Mouse (Mus musculus) liver, adult 2 months (tissue): Measurements from ENCODE around the gene Sumo1. TPM values are rescaled to one million over a fixed set of nuclear protein-coding genes. Genes with fewer than 3 reads are reported as not detected.

Experiments used
- DNase-seq: peaks from one replicate; pipeline ENCODE4 v3.0.0-alpha.2; 2011; ENCODE audit warnings: low read depth, low spot score; ENCODE audit errors: extremely low read depth
- H3K27ac ChIP-seq: fragments of 200-500 bp; replicated peaks from 2 replicates; pipeline ENCODE4 v1.5.1; 2012; ENCODE audit warnings: low read depth, mild to moderate bottlenecking, control low read depth, inconsistent platforms, low read length; ENCODE audit not compliant: insufficient read depth
- H3K27me3 ChIP-seq: fragments of 200-500 bp; 2 replicates; pipeline ENCODE4 v1.6.1; 2012; ENCODE audit warnings: mild to moderate bottlenecking, moderate library complexity, low read length, inconsistent platforms; ENCODE audit not compliant: control insufficient read depth, insufficient read depth
- H3K36me3 ChIP-seq: fragments of 200-500 bp; 2 replicates; pipeline ENCODE4 v1.6.1; 2012; ENCODE audit warnings: low read length, inconsistent platforms; ENCODE audit not compliant: control insufficient read depth, insufficient read depth
- H3K4me1 ChIP-seq: fragments of 200-500 bp; 2 replicates; pipeline ENCODE4 v1.6.1; 2011; ENCODE audit warnings: low read length; ENCODE audit not compliant: control insufficient read depth, insufficient read depth
- H3K4me3 ChIP-seq: fragments of 200-500 bp; 2 replicates; pipeline ENCODE4 v1.5.1; 2011; ENCODE audit warnings: low read depth, mild to moderate bottlenecking, control low read depth, low read length, moderate library complexity; ENCODE audit not compliant: insufficient read depth
- H3K79me2 ChIP-seq: fragments of 200-500 bp; 2 replicates; pipeline ENCODE4 v1.6.1; 2012; ENCODE audit warnings: inconsistent platforms, mild to moderate bottlenecking, low read length, moderate library complexity; ENCODE audit not compliant: control insufficient read depth, insufficient read depth
- H3K9ac ChIP-seq: fragments of 200-500 bp; 2 replicates; pipeline ENCODE4 v1.6.1; 2012; ENCODE audit warnings: low read depth, mild to moderate bottlenecking, control low read depth, inconsistent platforms, low read length
- CTCF ChIP-seq: fragments of 200-500 bp; IDR thresholded peaks from 2 replicates; pipeline ENCODE4 v1.5.1; 2011; ENCODE audit warnings: low read depth, low read length, control low read depth
- POLR2A ChIP-seq: fragments of 200-500 bp; IDR thresholded peaks from 2 replicates; pipeline ENCODE4 v1.6.1; 2011; ENCODE audit warnings: low read length, control low read depth; ENCODE audit not compliant: insufficient read depth; ENCODE audit errors: extremely low read depth
- WGBS: fragments of 180-500 bp; shearing (Covaris S2); methylation state at CpG from one replicate; pipeline ENCODE4 v1.1.7; 2018; 5-methylcytosine and 5-hydroxymethylcytosine counted together
- polyA plus RNA-seq: library from polyadenylated mRNA; depleted of rRNA; stranded (reverse); fragments of >200 nt; gene quantifications from 2 replicates; pipeline ENCODE4 v1.2.3, GENCODE M21; 2012; rRNA removed
- total RNA-seq: library from RNA; depleted of rRNA; stranded (reverse); fragments of >200 nt; gene quantifications from 2 replicates; pipeline ENCODE4 v1.2.3, GENCODE M21; 2014; rRNA removed

Gene Sumo1
- total and polyA plus RNA-seq, 2 experiments, result 7.5 to 55.1 TPM

DNA sequence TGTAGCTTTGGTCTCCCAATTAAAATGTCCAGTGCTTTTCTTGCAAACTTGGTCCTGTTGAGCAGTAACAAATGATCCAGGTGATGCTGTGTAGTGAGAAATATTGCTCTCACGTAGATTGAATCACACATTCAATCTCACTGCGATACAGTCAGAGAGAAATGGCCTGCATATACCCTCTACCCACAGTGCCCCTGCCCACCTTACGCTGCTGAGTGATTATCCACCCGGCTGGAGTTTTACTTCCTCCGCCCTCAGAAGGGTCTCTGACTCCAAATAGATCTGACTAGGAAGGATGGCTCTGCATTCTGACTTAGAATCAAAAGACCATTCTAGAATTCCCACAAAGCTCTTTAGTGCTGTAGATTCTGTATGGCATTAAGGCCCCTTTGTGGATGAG lies 122.1 kb downstream of the Sumo1 start:
- Histone ChIP-seq H3K4me3 (no peak overlapping the region), H3K36me3 (no peaks in the 10 kb centered on the region), H3K27ac (no peak overlapping the region), H3K4me1 (no peaks in the 10 kb centered on the region), H3K9ac (no peak overlapping the region), H3K79me2 (no peaks in the 10 kb centered on the region), H3K27me3 (no peaks in the 10 kb centered on the region)
- DNase-seq, result no peak
- TF ChIP-seq POLR2A (no peak), CTCF (no peak)
- WGBS, result 97% methylated on average over 5 of the region's 5 CpGs

DNA sequence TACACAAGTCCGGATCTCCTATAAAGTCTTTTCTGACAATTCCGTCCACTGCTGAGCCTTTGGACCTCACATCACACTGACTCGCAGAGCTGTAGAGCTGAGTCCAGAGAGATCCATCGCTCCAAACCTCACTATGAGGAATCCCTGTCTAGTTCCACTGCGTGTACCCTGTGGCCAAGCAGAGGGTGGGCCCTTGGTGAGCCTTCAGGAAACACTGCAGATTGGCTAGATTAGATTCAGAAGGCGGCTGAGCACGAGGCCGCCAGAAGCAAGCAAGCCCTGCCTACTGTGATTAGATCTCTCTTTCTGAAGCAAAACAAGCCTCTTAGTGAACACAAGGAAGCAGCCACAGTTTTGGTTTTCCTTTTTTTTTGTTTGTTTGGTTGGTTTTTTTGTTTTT lies 126.7 kb downstream of the Sumo1 start:
- no peaks in the 10 kb centered on the region for H3K36me3 ChIP-seq
- no peak overlapping the region for H3K4me3 ChIP-seq
- H3K27me3 ChIP-seq, result no peaks in the 10 kb centered on the region
- no peak overlapping the region for H3K9ac ChIP-seq
- 85% methylated on average over 8 of the region's 8 CpGs for WGBS
- no peak for TF ChIP-seq CTCF
- TF ChIP-seq POLR2A, result no peak
- no peak overlapping the region for H3K27ac ChIP-seq
- H3K79me2 ChIP-seq, result no peaks in the 10 kb centered on the region
- DNase-seq, result no peak
- no peaks in the 10 kb centered on the region for H3K4me1 ChIP-seq

DNA sequence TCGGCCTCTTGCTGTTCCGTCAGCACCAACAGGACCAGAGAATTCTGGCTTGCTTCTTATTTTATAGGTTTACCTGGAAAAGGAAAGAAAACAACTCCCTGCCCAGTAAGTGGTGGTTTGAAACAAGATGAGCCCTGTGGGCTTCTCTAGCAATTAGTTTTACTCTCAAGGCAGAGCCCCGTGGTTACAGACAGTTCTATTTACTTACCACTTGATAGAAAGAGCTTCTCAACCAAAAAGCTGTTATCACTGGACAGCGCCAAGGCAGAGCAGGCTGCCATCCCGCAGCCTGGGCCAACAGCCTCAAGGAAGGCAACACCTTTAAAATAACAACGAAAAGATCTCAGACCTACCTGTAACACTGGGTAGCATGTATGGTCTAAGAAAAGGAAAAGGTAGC lies 128.4 kb downstream of the Sumo1 start:
- no peak overlapping the region for H3K9ac ChIP-seq
- no peak overlapping the region for H3K27ac ChIP-seq
- TF ChIP-seq POLR2A, result no peak
- no peak for DNase-seq
- H3K4me1 ChIP-seq, result no peaks in the 10 kb centered on the region
- no peaks in the 10 kb centered on the region for H3K27me3 ChIP-seq
- WGBS, result 59% methylated on average over 6 of the region's 6 CpGs
- H3K36me3 ChIP-seq, result no peaks in the 10 kb centered on the region
- no peak overlapping the region for H3K4me3 ChIP-seq
- H3K79me2 ChIP-seq, result no peaks in the 10 kb centered on the region

DNA sequence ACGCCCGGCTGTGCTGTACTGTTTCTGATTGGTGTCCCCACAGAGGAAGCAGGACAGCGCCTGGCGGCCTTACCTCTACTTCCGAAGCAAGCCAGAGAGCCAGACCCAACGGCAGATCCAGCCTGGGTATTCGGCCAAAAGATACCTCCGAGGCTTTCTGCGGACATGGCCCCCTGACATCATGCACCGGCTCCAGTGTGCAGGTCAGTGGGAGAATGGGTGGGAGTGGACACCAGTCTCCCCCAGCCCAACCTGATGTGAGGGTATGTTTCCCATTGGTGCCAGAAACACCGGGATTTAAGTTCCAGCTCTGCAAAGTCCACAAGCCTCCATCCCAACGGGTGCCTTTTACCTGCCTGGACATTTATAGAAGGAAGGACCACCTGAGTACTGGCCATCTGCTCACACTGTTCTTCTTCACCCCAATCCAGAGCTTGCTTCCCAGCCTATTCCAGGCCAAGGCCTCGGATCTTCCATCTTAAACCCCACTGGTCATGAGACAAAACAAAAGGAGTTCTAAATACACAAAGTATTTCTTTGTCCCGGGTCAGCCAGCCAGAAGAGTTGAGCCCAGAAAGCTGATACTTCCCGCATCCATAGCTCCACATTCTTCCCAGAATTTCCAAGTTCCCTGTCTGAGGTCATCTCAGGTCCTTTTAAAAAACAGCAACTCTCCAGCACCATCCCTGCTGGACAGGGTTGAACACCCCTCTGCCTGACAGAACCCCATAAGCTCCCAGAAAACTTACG lies 129.2 kb downstream of the Sumo1 start:
- DNase-seq, result no peak
- no peaks in the 10 kb centered on the region for H3K79me2 ChIP-seq
- no peak overlapping the region for H3K27ac ChIP-seq
- no peak overlapping the region for H3K9ac ChIP-seq
- no peaks in the 10 kb centered on the region for H3K36me3 ChIP-seq
- H3K4me3 ChIP-seq, result no peak overlapping the region
- WGBS, result 91% methylated on average over 16 of the region's 16 CpGs
- no peaks in the 10 kb centered on the region for H3K4me1 ChIP-seq
- no peaks in the 10 kb centered on the region for H3K27me3 ChIP-seq
- TF ChIP-seq POLR2A (no peak), CTCF (no peak)

DNA sequence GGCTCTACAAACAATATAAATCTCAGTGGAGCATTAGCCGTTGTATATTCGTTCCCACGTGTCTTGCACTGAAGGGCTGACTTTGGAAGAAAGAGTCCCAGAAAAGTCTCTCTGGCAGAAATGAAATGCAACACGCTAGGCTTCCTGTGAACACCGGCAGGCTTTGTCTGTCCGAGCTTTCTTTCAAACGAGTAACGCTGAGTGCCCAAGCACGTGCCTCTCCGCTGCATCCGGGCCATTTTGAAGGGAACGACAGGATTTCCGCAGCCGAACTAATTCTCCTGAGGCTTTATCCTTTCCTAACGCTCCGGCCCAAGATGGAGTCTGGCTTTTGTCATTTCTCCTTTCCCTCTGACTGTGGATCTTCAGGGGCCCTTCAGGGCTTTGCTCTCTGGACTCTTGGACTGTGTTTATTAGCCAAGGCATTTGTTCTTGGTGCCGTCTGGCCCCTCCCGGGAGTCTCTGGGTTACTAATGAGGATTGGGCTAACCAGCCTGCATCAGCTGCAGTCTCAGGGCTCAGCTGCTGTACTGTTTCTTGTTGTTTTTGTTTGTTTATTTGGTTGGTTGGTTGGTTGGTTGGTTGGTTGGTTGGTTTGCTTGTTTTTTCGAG lies 130.0 kb downstream of the Sumo1 start:
- Histone ChIP-seq H3K27ac (no peak overlapping the region), H3K27me3 (no peaks in the 10 kb centered on the region), H3K9ac (no peak overlapping the region), H3K79me2 (no peaks in the 10 kb centered on the region), H3K4me1 (no peaks in the 10 kb centered on the region), H3K4me3 (no peak overlapping the region), H3K36me3 (no peaks in the 10 kb centered on the region)
- 93% methylated on average over 19 of the region's 19 CpGs for WGBS
- no peak for TF ChIP-seq POLR2A
- TF ChIP-seq CTCF, result no peak
- no peak for DNase-seq

DNA sequence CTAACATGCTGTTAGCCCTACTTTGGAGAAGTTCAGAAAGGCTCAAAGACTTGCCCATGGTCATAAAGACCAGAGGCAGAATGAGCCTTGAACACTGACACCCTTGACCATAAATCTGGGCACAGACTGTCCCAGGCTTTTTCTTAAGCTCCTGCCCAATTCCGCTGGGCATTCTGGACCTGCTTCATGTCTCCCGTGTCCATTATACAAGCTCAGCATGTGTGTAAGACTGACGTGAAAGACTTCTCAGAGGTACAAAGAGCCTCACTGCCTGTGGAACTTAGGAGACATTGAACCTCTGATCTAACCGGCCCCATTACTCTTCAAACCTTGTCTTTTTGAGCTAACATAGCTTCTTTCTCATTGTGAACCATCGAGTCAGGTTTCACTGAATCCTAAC lies 132.3 kb downstream of the Sumo1 start:
- DNase-seq, result no peak
- no peaks in the 10 kb centered on the region for H3K4me1 ChIP-seq
- H3K36me3 ChIP-seq, result no peaks in the 10 kb centered on the region
- H3K27me3 ChIP-seq, result no peaks in the 10 kb centered on the region
- H3K79me2 ChIP-seq, result no peaks in the 10 kb centered on the region
- 89% methylated on average over 5 of the region's 5 CpGs for WGBS
- H3K9ac ChIP-seq, result no peak overlapping the region
- no peak overlapping the region for H3K4me3 ChIP-seq
- TF ChIP-seq POLR2A, result no peak
- no peak overlapping the region for H3K27ac ChIP-seq

Other genes starting within 250 kb of the Sumo1 start
- 4.5 and 5.6 TPM in 2 replicates for gene Fzd7, start 188.4 kb downstream of the Sumo1 start, total RNA-seq
- 11.7 and 12.8 TPM in 2 replicates for gene Fzd7, start 188.4 kb downstream of the Sumo1 start, polyA plus RNA-seq
- 0.27 TPM in 1 of 2 replicates, not detected in the other for gene Gm973, start 154.6 kb downstream of the Sumo1 start, total RNA-seq
- not detected in 2 replicates for gene Gm973, start 154.6 kb downstream of the Sumo1 start, polyA plus RNA-seq
- 18.3 and 21.9 TPM in 2 replicates for gene Nop58, start 14.1 kb upstream of the Sumo1 start, total RNA-seq
- gene Nop58, start 14.1 kb upstream of the Sumo1 start, polyA plus RNA-seq, result 7.3 and 14.2 TPM in 2 replicates
- gene Bmpr2, start 92.6 kb upstream of the Sumo1 start, total RNA-seq, result 16.2 and 16.6 TPM in 2 replicates
- gene Bmpr2, start 92.6 kb upstream of the Sumo1 start, polyA plus RNA-seq, result 2.5 and 2.6 TPM in 2 replicates
- 3.7 and 3.9 TPM in 2 replicates for gene Fam117b, start 242.2 kb upstream of the Sumo1 start, total RNA-seq
- gene Fam117b, start 242.2 kb upstream of the Sumo1 start, polyA plus RNA-seq, result 1.4 and 2.0 TPM in 2 replicates